Mouse (Mus musculus): ENCODE results near the gene Pnkd. TPM values are rescaled to one million over a fixed set of nuclear protein-coding genes. Genes with fewer than 3 reads are reported as not detected.

The Pnkd gene
- polyA plus RNA-seq, 1 experiment from 2014 or later, result 288 TPM

DNA sequence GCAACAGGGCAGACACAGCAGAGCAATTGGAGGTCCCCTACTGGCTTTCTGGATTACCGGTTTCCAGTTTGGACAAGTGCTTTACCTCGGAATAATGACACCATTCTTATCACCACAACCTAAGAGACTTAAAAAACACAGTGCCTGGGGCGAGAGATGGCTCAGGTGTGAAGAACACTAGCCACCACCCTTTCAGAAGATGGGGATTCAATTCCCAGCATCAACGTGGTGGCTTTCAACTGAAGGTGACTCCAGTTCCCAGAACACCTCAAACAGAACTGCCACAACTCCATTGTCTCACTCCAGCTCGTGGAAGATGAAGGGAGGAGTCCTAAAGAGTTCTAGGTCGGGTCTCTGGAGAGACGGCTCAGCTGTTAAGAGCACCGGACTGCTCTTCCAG lies 100.8 kb downstream of the Pnkd start:
- no peaks in the 10 kb centered on the region for H3K27me3 ChIP-seq
- H3K9ac ChIP-seq, result no peak overlapping the region
- 80% methylated on average over 8 of the region's 8 CpGs for WGBS
- no peak for ATAC-seq (replicated peaks; ENCODE audit: insufficient number of reproducible peaks, insufficient read depth, low FRiP score, low read depth)
- peaks cover 35% of the 10 kb centered on the region for H3K4me1 ChIP-seq (replicated peaks)
- no peak overlapping the region for H3K27ac ChIP-seq
- no peak overlapping the region for H3K4me2 ChIP-seq
- H3K4me3 ChIP-seq, result no peak overlapping the region
- no peaks in the 10 kb centered on the region for H3K36me3 ChIP-seq
- H3K9me3 ChIP-seq (replicated peaks), result no peaks in the 10 kb centered on the region

DNA sequence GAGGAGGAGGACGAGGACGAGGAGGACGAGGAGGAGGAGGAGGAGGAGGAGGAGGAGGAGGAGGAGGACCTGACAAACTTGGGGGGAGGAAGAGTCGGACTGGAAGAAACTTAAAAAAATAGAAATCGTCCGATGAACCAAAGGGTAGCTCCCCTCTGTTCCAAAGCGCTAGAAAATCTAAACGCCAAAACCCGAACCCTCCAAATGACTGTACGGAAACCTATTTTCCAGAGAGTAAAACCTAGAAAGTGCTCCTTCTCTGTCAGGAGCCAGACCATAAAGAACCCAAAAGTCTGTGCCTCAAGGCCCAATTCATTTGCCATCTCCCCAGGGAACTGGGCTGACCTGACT lies 101.6 kb downstream of the Pnkd start:
- peak overlapping the region; percentile 57 for H3K4me3 ChIP-seq
- 48% methylated on average over 10 of the region's 10 CpGs for WGBS
- ATAC-seq (replicated peaks; ENCODE audit: insufficient number of reproducible peaks, insufficient read depth, low FRiP score, low read depth), result no peak

DNA sequence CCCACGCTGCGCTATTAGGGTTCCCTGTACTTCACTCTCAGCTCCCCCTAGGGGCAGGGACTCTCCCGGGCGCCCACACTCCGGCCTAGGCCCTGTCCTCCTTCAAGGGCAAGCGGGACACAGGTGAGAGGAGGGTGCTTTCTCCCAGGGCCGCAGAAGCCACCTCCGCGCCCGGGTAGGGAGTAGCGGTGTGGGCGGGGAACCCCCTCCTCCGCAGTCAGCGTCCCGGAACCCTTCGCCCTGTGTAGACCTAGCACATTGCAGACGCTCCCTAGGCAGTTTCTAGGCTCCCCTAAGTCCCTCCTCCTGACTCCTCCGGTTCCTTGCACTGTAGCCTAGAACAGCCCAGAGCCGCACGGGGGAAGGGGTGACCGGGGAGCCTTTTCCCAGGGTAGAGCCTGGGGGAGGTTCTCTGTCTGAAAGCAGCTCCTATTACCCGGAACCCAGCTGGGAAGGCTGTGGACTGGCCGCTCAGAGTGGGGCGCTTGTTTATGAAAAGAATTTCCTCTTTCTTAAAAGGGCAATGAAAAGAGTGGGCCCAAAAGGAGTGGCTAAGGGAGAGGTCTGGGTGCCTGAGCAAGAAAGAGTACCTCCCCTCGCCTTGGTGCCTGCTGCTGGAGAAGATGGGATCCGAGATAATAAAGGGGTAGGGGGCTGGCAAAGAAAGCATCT lies 102.1 kb downstream of the Pnkd start:
- Histone ChIP-seq H3K9me3 (replicated peaks) (no peaks in the 10 kb centered on the region), H3K36me3 (no peaks in the 10 kb centered on the region), H3K27me3 (no peaks in the 10 kb centered on the region), H3K9ac (peak overlapping the region; percentile 69), H3K4me3 (peak overlapping the region; percentile 57), H3K4me1 (replicated peaks) (peaks cover 43% of the 10 kb centered on the region), H3K27ac (peak overlapping the region; percentile 100), H3K4me2 (peak overlapping the region; percentile 67)
- WGBS, result under 1% methylated on average over 26 of the region's 26 CpGs
- peak; percentile 82 for ATAC-seq (replicated peaks; ENCODE audit: insufficient number of reproducible peaks, insufficient read depth, low FRiP score, low read depth)

More for the DNA sequence above, 101.6 kb downstream of the Pnkd start:
- Histone ChIP-seq H3K27ac (peak overlapping the region; percentile 100), H3K4me2 (peak overlapping the region; percentile 67), H3K27me3 (no peaks in the 10 kb centered on the region), H3K4me1 (replicated peaks) (peaks cover 43% of the 10 kb centered on the region), H3K9me3 (replicated peaks) (no peaks in the 10 kb centered on the region), H3K36me3 (no peaks in the 10 kb centered on the region), H3K9ac (peak overlapping the region; percentile 69)

DNA sequence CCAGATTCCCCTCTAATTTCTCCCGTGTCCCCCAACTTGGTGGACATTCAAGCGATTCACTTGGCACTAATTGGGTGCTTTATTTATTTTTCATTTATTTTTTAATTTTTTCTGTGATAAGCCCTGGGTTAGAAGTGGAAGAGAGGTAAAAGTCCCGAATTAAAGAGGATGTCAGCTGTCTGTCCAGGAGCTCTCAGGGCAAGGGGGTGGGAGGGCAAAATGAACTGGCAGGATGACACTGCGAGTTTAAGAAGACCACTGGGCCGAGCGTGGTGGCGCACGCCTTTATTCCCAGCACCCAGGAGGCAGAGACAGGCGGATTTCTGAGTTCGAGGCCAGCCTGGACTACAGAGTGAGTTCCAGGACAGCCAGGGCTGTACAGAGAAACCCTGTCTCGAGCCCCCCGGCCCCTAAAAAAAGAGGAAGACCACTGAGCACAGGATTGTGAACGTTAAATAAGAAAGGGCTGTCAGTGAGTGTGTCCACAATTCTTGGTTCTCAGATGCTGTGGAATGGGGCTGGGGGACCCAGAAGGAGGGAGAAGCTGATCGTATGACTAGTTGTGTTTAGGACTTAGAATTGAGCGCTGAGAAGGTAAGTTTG lies 102.8 kb downstream of the Pnkd start:
- H3K4me2 ChIP-seq, result peak overlapping the region; percentile 67
- H3K27ac ChIP-seq, result peak overlapping the region; percentile 100
- no peaks in the 10 kb centered on the region for H3K9me3 ChIP-seq (replicated peaks)
- peak overlapping the region; percentile 69 for H3K9ac ChIP-seq
- 56% methylated on average over 15 of the region's 15 CpGs for WGBS
- no peaks in the 10 kb centered on the region for H3K36me3 ChIP-seq
- no peak for ATAC-seq (replicated peaks; ENCODE audit: insufficient number of reproducible peaks, insufficient read depth, low FRiP score, low read depth)
- no peaks in the 10 kb centered on the region for H3K27me3 ChIP-seq
- peaks cover 44% of the 10 kb centered on the region for H3K4me1 ChIP-seq (replicated peaks)
- peak overlapping the region; percentile 57 for H3K4me3 ChIP-seq

DNA sequence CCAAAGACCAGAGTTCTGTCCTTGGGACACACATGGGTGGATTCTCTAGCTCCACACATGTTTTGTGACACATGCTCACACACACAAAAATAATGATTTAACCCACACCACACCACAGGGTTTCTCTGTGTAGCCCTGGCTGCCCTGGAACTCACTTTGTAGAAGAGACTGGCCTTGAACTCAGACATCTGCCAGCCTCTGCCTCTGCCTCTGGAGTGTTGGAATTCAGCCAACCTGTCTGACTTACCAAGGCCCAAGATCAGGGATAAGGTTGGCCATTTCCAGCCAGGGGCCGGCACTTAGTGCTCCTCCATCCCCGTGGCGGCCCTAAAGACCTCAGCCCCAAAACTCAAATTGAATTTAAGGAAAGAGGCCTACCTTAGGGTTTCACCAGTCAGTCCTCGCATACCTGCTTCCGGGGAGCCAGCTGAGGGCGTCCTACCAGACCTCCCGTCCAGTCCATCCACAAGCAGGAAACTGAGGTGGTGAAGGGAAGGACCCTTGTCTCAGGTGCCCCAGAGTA lies 103.7 kb downstream of the Pnkd start:
- WGBS, result 82% methylated on average over 7 of the region's 7 CpGs
- Histone ChIP-seq H3K27me3 (no peaks in the 10 kb centered on the region), H3K4me2 (no peak overlapping the region), H3K9ac (no peak overlapping the region), H3K9me3 (replicated peaks) (no peaks in the 10 kb centered on the region), H3K27ac (peak overlapping the region; percentile 100), H3K4me1 (replicated peaks) (peaks cover 53% of the 10 kb centered on the region), H3K4me3 (no peak overlapping the region), H3K36me3 (peaks cover 3% of the 10 kb centered on the region; the same call in 1 of the 2 replicates)
- ATAC-seq (replicated peaks; ENCODE audit: insufficient number of reproducible peaks, insufficient read depth, low FRiP score, low read depth), result no peak

DNA sequence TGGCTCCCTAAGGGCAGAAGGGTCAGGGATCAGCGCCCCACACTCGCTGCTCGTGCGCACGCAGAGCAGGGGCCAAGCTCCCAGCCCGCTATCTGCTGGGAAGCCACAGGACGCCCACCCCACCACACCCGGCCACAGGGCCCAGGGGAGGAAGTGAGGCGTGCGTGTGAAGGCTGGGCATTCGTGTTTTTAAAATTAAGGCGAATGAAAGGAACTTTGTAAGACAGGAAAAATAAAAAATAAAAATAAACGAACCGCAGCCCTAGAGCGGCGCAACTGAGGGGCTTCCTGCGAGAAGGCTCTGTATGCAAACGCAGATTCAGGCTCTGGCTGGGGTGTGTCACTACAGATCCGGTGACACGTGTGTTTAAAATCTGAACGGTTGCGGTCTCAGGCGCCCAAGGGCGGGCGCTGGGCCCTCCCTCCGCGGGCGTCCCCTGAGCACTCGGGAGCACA lies 105.1 kb downstream of the Pnkd start:
- Histone ChIP-seq H3K9me3 (replicated peaks) (no peaks in the 10 kb centered on the region), H3K27me3 (no peaks in the 10 kb centered on the region), H3K9ac (peak overlapping the region; percentile 53), H3K27ac (peak overlapping the region; percentile 100), H3K4me1 (replicated peaks) (peaks cover 59% of the 10 kb centered on the region), H3K4me3 (peak overlapping the region; percentile 89), H3K36me3 (peaks cover 17% of the 10 kb centered on the region), H3K4me2 (peak overlapping the region; percentile 95)
- 4% methylated on average over 29 of the region's 29 CpGs for WGBS
- peak; percentile 13; the same call in 1 of the 2 replicates for ATAC-seq (replicated peaks; ENCODE audit: insufficient number of reproducible peaks, insufficient read depth, low FRiP score, low read depth)

DNA sequence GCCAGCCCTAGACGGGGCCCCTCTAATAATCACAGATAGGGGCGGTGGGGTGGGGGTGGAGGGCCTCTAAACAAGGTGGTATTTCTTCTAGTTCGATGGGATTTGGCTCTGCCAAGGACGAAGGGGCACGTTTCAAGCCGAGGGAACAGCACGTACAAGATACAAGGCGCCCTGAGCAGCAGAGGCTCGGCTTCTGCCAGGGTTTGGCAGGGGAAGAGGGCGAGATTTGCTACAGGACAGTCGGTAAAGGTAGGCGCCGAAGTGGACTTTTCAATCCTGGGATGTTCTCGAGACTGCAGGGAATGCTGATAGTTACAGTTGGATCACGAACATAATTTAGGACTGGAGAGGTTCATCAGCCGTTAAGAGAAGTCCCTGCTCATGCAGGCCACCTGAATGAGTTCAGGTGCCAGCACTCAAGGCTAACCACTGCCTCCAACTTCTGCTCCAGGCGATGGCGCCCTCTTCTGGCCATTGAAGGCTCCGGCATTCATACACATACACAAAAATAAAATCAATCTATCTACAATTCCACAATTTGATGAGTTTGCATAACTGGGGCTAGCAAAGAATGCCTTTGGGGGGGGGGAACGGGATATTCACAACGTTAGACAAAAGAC lies 105.7 kb downstream of the Pnkd start:
- 3% methylated on average over 21 of the region's 21 CpGs for WGBS

DNA sequence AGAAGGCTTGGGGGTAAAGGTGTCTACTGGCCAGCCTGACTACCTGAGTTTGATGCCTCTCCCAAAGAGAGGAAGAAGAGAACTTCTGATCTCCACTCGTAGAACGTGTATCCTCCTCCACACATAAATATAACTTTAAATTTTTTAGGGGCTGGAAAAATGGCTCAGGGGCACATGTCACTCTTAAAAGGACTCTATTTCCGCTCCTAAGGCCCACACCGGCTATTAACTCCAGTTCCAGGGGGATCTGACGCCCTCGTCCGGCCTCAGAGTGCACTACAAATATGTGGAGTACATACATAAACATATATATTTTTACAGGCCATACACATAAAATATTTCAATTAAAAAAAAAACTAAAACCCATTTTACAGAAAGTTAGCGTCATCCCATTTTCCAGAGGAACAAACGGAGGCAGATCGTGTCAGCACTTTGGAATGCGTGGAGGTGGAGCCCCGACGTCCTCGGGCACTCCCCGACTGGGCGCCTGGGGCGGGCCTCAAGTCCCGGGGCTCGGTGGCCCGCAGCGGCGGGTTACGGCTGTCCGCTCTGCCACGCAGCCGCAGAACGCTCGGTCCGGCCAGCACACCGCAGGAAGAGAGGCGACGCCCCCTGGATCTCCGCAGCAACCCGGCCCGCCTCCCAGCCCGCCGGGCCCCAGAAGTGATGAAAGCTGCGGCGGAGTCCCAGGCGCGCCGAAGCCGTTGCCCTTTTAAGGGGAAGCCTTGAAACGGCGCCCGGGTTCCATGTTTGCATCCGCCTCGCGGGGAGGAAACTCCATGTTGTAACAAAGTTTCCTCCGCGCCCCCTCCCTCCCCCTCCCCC lies 106.4 kb downstream of the Pnkd start, which contains the start of gene Ctdsp1:
TSS of gene Ctdsp1 (plus strand) at position 586 of the 825 bp plus-strand sequence.
- Histone ChIP-seq H3K9ac (peak within 1 kb of the TSS; percentile 99), H3K4me3 (peak within 1 kb of the TSS; percentile 89), H3K27me3 (no peaks in the 10 kb centered on the region), H3K9me3 (replicated peaks) (no peaks in the 10 kb centered on the region), H3K4me1 (replicated peaks) (peaks cover 59% of the 10 kb centered on the region), H3K4me2 (peak within 1 kb of the TSS; percentile 95), H3K27ac (peak within 1 kb of the TSS; percentile 100), H3K36me3 (peaks cover 23% of the 10 kb centered on the region)
- 4% methylated on average over 49 of the region's 51 CpGs for WGBS
- peak; percentile 78 for ATAC-seq (replicated peaks; ENCODE audit: insufficient number of reproducible peaks, insufficient read depth, low FRiP score, low read depth)

More for the DNA sequence above, 105.7 kb downstream of the Pnkd start:
- Histone ChIP-seq H3K36me3 (peaks cover 22% of the 10 kb centered on the region), H3K9me3 (replicated peaks) (no peaks in the 10 kb centered on the region), H3K4me2 (peak overlapping the region; percentile 95), H3K4me1 (replicated peaks) (peaks cover 59% of the 10 kb centered on the region), H3K27me3 (no peaks in the 10 kb centered on the region), H3K4me3 (peak overlapping the region; percentile 89), H3K9ac (peak overlapping the region; percentile 20; the same call in 1 of the 2 replicates), H3K27ac (peak overlapping the region; percentile 100)
- ATAC-seq (replicated peaks; ENCODE audit: insufficient number of reproducible peaks, insufficient read depth, low FRiP score, low read depth), result no peak

DNA sequence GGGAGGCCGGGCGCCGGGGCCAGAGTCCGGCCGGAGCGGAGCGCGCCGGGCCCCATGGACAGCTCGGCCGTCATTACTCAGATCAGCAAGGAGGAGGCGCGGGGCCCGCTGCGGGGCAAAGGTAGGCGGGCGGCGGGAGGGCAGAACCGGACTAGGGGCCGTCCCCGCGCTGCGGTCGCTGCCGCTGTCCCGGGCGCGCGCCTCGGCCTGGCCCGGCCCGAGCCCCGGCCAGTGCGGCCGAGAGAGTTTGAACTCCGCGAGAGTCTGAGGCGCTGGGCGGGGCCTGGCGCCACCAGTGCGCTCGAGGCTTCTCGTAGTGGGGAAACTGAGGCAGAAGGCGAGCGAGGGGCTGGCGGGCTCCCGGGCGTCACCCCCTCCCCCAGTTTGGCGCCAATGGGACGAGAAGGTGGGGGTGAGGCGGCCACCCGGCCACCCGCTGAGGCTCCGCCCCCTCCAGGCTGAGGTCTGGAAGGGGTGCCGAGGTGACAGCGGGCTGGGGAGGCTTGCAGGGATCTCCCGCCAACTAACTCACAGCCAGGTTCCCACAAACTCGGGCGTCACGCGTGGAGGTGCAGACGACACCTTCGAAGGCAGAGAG lies 107.2 kb downstream of the Pnkd start:
- ATAC-seq (replicated peaks; ENCODE audit: insufficient number of reproducible peaks, insufficient read depth, low FRiP score, low read depth), result peak; percentile 42
- WGBS, result under 1% methylated on average over 63 of the region's 63 CpGs
- Histone ChIP-seq H3K27ac (peak overlapping the region; percentile 100), H3K4me3 (peak overlapping the region; percentile 89), H3K4me2 (peak overlapping the region; percentile 95), H3K9me3 (replicated peaks) (no peaks in the 10 kb centered on the region), H3K36me3 (peaks cover 23% of the 10 kb centered on the region), H3K9ac (peak overlapping the region; percentile 99), H3K4me1 (replicated peaks) (peaks cover 61% of the 10 kb centered on the region), H3K27me3 (no peaks in the 10 kb centered on the region)

DNA sequence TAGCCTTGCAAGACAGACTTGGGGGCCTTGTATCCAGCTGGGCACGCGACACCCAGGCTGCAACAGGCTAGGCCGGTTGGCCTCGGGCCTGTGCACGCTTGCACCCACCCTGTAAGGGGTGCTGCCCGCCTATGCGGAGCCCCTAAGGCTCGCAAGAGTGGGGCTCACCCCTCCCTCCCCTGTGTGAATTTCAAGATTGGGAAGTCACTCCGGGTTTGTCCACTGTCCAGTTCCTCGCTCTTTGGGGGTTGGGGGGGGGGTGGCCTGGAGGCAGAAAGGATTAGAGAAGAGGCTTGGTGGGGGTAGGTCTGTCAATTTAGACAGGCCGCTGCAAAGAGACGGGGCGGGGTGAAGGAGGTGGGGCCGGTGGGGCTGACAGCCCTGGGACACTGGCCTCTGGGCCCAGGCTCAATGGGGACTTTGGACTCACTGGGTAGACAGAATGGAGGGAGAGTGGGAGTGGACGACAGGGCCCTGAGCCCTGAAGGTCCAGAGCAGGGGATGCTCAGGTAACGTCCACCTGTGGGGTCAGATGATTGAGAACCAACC lies 107.8 kb downstream of the Pnkd start:
- Histone ChIP-seq H3K27ac (peak overlapping the region; percentile 100), H3K36me3 (peaks cover 23% of the 10 kb centered on the region), H3K27me3 (no peaks in the 10 kb centered on the region), H3K4me3 (peak overlapping the region; percentile 89), H3K4me1 (replicated peaks) (peaks cover 57% of the 10 kb centered on the region), H3K4me2 (peak overlapping the region; percentile 95), H3K9me3 (replicated peaks) (no peaks in the 10 kb centered on the region), H3K9ac (peak overlapping the region; percentile 99)
- ATAC-seq (replicated peaks; ENCODE audit: insufficient number of reproducible peaks, insufficient read depth, low FRiP score, low read depth), result peak; percentile 0; the same call in 1 of the 2 replicates
- WGBS, result 2% methylated on average over 16 of the region's 16 CpGs
